Mouse (Mus musculus) kidney, embryonic 16.5 days (tissue): ENCODE data around the gene Ghrhr. TPM values are rescaled to one million over a fixed set of nuclear protein-coding genes. Genes with fewer than 3 reads are reported as not detected.

ENCODE experiments used
- ATAC-seq: fragments of 200-750 bp; cut with Nextera tagmentation; 2 replicates; pipeline ENCODE4 v1.8.0; 2017; ENCODE audit warnings: moderate TSS enrichment; ENCODE audit not compliant: low FRiP score, low TSS enrichment
- H3K27ac ChIP-seq: fragments of 300-500 bp; sonication (generic); 2 replicates; pipeline ENCODE4 v1.5.1; 2014; ENCODE audit warnings: low read length
- H3K27me3 ChIP-seq: fragments of 300-500 bp; sonication (generic); 2 replicates; pipeline ENCODE4 v1.6.1; 2014; ENCODE audit warnings: low read length, control low read depth, mixed read lengths; ENCODE audit not compliant: insufficient read depth
- H3K36me3 ChIP-seq: fragments of 300-500 bp; sonication (generic); 2 replicates; pipeline ENCODE4 v1.6.1; 2014; ENCODE audit warnings: low read length, control low read depth, mixed read lengths; ENCODE audit not compliant: insufficient read depth
- H3K4me1 ChIP-seq: fragments of 300-500 bp; sonication (generic); 2 replicates; pipeline ENCODE4 v1.6.1; 2014; ENCODE audit warnings: low read length, control low read depth, mixed read lengths; ENCODE audit not compliant: insufficient read depth
- H3K4me2 ChIP-seq: fragments of 300-500 bp; sonication (generic); replicated peaks from 2 replicates; pipeline ENCODE4 v1.6.1; 2014; ENCODE audit warnings: low read depth, low read length
- H3K4me3 ChIP-seq: fragments of 300-500 bp; sonication (generic); 2 replicates; pipeline ENCODE4 v1.5.1; 2014; ENCODE audit warnings: mild to moderate bottlenecking, low read length
- H3K9ac ChIP-seq: fragments of 300-500 bp; sonication (generic); replicated peaks from 2 replicates; pipeline ENCODE4 v1.6.1; 2014; ENCODE audit warnings: low read length
- H3K9me3 ChIP-seq: fragments of 300-500 bp; sonication (generic); 2 replicates; pipeline ENCODE4 v1.6.1; 2016; ENCODE audit warnings: low read length, control low read depth
- WGBS: fragments of 180-500 bp; shearing (Covaris S2); extraction: QIAGEN DNeasy Blood & Tissue Kit; methylation state at CpG from one replicate; pipeline ENCODE4 v1.1.7; 2014; 5-methylcytosine and 5-hydroxymethylcytosine counted together
- polyA plus RNA-seq: library from polyadenylated mRNA; unstranded; fragments of >200 nt; fragmentation: Nextera tagmentation; extraction: Ambion mirVana; gene quantifications from 2 replicates; pipeline ENCODE4 v1.2.1, GENCODE M21; 2015

Ghrhr gene
- polyA plus RNA-seq, 1 experiment from 2014 or later = 0.17 TPM

- Histone ChIP-seq H3K4me1 (no peaks in the 10 kb centered on the region), H3K4me3 (no peak overlapping the region), H3K9me3 (no peaks in the 10 kb centered on the region), H3K27me3 (no peaks in the 10 kb centered on the region), H3K9ac (no peak overlapping the region), H3K27ac (no peak overlapping the region), H3K36me3 (no peaks in the 10 kb centered on the region), H3K4me2 (no peak overlapping the region)
- WGBS = 91% methylated on average over 6 of the region's 6 CpGs
- ATAC-seq = no peak
Observed at GRCm38 (mm10) chr6:55350383-55350952, 25.6 kb upstream of the Ghrhr start.

GRCm38 (mm10) chr6:55351712-55352111 is 24.4 kb upstream of the Ghrhr start:
- WGBS = 54% methylated on average over 7 of the region's 7 CpGs
- H3K9me3 ChIP-seq = no peaks in the 10 kb centered on the region
- H3K27ac ChIP-seq = no peak overlapping the region
- H3K36me3 ChIP-seq = no peaks in the 10 kb centered on the region
- H3K9ac ChIP-seq = no peak overlapping the region
- no peaks in the 10 kb centered on the region for H3K27me3 ChIP-seq
- no peaks in the 10 kb centered on the region for H3K4me1 ChIP-seq
- H3K4me3 ChIP-seq = no peak overlapping the region
- no peak for ATAC-seq
- no peak overlapping the region for H3K4me2 ChIP-seq

GRCm38 (mm10) chr6:55353711-55354445 is 22.2 kb upstream of the Ghrhr start:
- Histone ChIP-seq H3K9me3 (no peaks in the 10 kb centered on the region), H3K27me3 (no peaks in the 10 kb centered on the region), H3K36me3 (no peaks in the 10 kb centered on the region), H3K4me1 (0 out of 2 replicates have a peak, but pooled peaks cover 2% of the 10 kb centered on the region), H3K4me3 (no peak overlapping the region), H3K9ac (no peak overlapping the region), H3K27ac (no peak overlapping the region), H3K4me2 (no peak overlapping the region)
- no peak for ATAC-seq
- 73% methylated on average over 12 of the region's 12 CpGs for WGBS

GRCm38 (mm10) chr6:55354456-55355117 is 21.5 kb upstream of the Ghrhr start:
- no peak for ATAC-seq
- Histone ChIP-seq H3K9ac (no peak overlapping the region), H3K4me2 (no peak overlapping the region), H3K27ac (no peak overlapping the region), H3K9me3 (no peaks in the 10 kb centered on the region), H3K27me3 (no peaks in the 10 kb centered on the region), H3K36me3 (no peaks in the 10 kb centered on the region), H3K4me1 (0 out of 2 replicates have a peak, but pooled peaks cover 2% of the 10 kb centered on the region), H3K4me3 (no peak overlapping the region)
- WGBS = 66% methylated on average over 4 of the region's 4 CpGs

GRCm38 (mm10) chr6:55355575-55355974 is 20.5 kb upstream of the Ghrhr start:
- Histone ChIP-seq H3K4me2 (no peak overlapping the region), H3K9ac (no peak overlapping the region), H3K9me3 (no peaks in the 10 kb centered on the region), H3K4me3 (no peak overlapping the region), H3K27me3 (no peaks in the 10 kb centered on the region), H3K4me1 (0 out of 2 replicates have a peak, but pooled peaks cover 2% of the 10 kb centered on the region), H3K27ac (no peak overlapping the region), H3K36me3 (no peaks in the 10 kb centered on the region)
- ATAC-seq = no peak
- WGBS = 76% methylated on average over 7 of the region's 7 CpGs

- Histone ChIP-seq H3K27ac (no peak overlapping the region), H3K36me3 (no peaks in the 10 kb centered on the region), H3K27me3 (no peaks in the 10 kb centered on the region), H3K4me3 (no peak overlapping the region), H3K9me3 (no peaks in the 10 kb centered on the region), H3K4me1 (0 out of 2 replicates have a peak, but pooled peaks cover 2% of the 10 kb centered on the region), H3K4me2 (no peak overlapping the region), H3K9ac (no peak overlapping the region)
- WGBS = 49% methylated on average over 5 of the region's 5 CpGs
- no peak for ATAC-seq
Observed at GRCm38 (mm10) chr6:55356017-55356703, 19.9 kb upstream of the Ghrhr start.

GRCm38 (mm10) chr6:55356976-55357635 is 19.0 kb upstream of the Ghrhr start:
- Histone ChIP-seq H3K4me2 (no peak overlapping the region), H3K4me1 (0 out of 2 replicates have a peak, but pooled peaks cover 2% of the 10 kb centered on the region), H3K9ac (no peak overlapping the region), H3K9me3 (no peaks in the 10 kb centered on the region), H3K27me3 (no peaks in the 10 kb centered on the region), H3K36me3 (no peaks in the 10 kb centered on the region), H3K4me3 (no peak overlapping the region), H3K27ac (peak overlapping the region; percentile 57; the same call in 1 of the 2 replicates)
- 71% methylated on average over 5 of the region's 5 CpGs for WGBS
- no peak for ATAC-seq

GRCm38 (mm10) chr6:55357636-55358031 is 18.5 kb upstream of the Ghrhr start:
- Histone ChIP-seq H3K9me3 (no peaks in the 10 kb centered on the region), H3K4me3 (no peak overlapping the region), H3K36me3 (no peaks in the 10 kb centered on the region), H3K4me2 (no peak overlapping the region), H3K4me1 (0 out of 2 replicates have a peak, but pooled peaks cover 2% of the 10 kb centered on the region), H3K9ac (no peak overlapping the region), H3K27ac (peak overlapping the region; percentile 57; the same call in 1 of the 2 replicates), H3K27me3 (no peaks in the 10 kb centered on the region)
- ATAC-seq = peak; percentile 84
- 52% methylated on average over 6 of the region's 6 CpGs for WGBS

- Histone ChIP-seq H3K27me3 (no peaks in the 10 kb centered on the region), H3K9me3 (no peaks in the 10 kb centered on the region), H3K4me3 (no peak overlapping the region), H3K4me2 (no peak overlapping the region), H3K9ac (no peak overlapping the region), H3K4me1 (0 out of 2 replicates have a peak, but pooled peaks cover 2% of the 10 kb centered on the region), H3K27ac (no peak overlapping the region), H3K36me3 (no peaks in the 10 kb centered on the region)
- 30% methylated on average over 2 of the region's 2 CpGs for WGBS
- 0 out of 2 replicates have a peak, but pooled peaks have one; percentile 2 for ATAC-seq
Observed at GRCm38 (mm10) chr6:55358731-55359143, 17.4 kb upstream of the Ghrhr start.
